Mouse (Mus musculus) macrophage (primary cell): ENCODE data around the gene Chpf. TPM values are rescaled to one million over a fixed set of nuclear protein-coding genes. Genes with fewer than 3 reads are reported as not detected.

Experiments used
- H3K27ac ChIP-seq: fragments of 350-480 bp; formaldehyde crosslinking; 2 replicates; pipeline ENCODE4 v1.9.0; 2021
- H3K36me3 ChIP-seq: fragments of 350-480 bp; formaldehyde crosslinking; 2 replicates; pipeline ENCODE4 v1.9.0; 2021; ENCODE audit errors: inconsistent target
- H3K4me3 ChIP-seq: fragments of 350-480 bp; formaldehyde crosslinking; 2 replicates; pipeline ENCODE4 v1.9.0; 2021; ENCODE audit errors: inconsistent target
- H3K79me2 ChIP-seq: fragments of 350-480 bp; formaldehyde crosslinking; 2 replicates; pipeline ENCODE4 v1.9.0; 2021; ENCODE audit errors: inconsistent target
- WGBS: methylation state at CpG from one replicate; pipeline ENCODE4 v1.1.7; 2026; ENCODE audit warnings: inconsistent platforms; ENCODE audit not compliant: missing documents; 5-methylcytosine and 5-hydroxymethylcytosine counted together
- polyA plus RNA-seq: library from polyadenylated mRNA; stranded (reverse); fragments of 250-400 nt; gene quantifications from 3 replicates; pipeline ENCODE4 v1.2.4, GENCODE M21; 2018; ENCODE audit warnings: inconsistent platforms

Chpf gene
- polyA plus RNA-seq, 1 experiment from 2014 or later = 0.09 TPM

- Histone ChIP-seq H3K27ac (no peak overlapping the region), H3K4me3 (no peak overlapping the region), H3K36me3 (no peaks in the 10 kb centered on the region), H3K79me2 (no peaks in the 10 kb centered on the region)
- WGBS = 2% methylated on average over 81 of the region's 84 CpGs
Observed at GRCm38 (mm10) chr1:75505159-75505955, 26.2 kb upstream of the Chpf start.

GRCm38 (mm10) chr1:75504256-75505045 is 25.3 kb upstream of the Chpf start:
- no peaks in the 10 kb centered on the region for H3K36me3 ChIP-seq
- H3K4me3 ChIP-seq = no peak overlapping the region
- no peak overlapping the region for H3K27ac ChIP-seq
- H3K79me2 ChIP-seq = no peaks in the 10 kb centered on the region
- WGBS = 81% methylated on average over 6 of the region's 9 CpGs

- Histone ChIP-seq H3K36me3 (no peaks in the 10 kb centered on the region), H3K27ac (no peak overlapping the region), H3K4me3 (no peak overlapping the region), H3K79me2 (no peaks in the 10 kb centered on the region)
- WGBS = 98% methylated on average over 23 of the region's 23 CpGs
Observed at GRCm38 (mm10) chr1:75503651-75503980, 24.5 kb upstream of the Chpf start.

- H3K36me3 ChIP-seq = no peaks in the 10 kb centered on the region
- WGBS = 86% methylated on average over 24 of the region's 25 CpGs
Observed at GRCm38 (mm10) chr1:75502945-75503650, 24.0 kb upstream of the Chpf start.

GRCm38 (mm10) chr1:75501905-75502304 is 22.8 kb upstream of the Chpf start:
- WGBS = 94% methylated on average over 9 of the region's 9 CpGs
- Histone ChIP-seq H3K4me3 (no peak overlapping the region), H3K79me2 (no peaks in the 10 kb centered on the region), H3K36me3 (no peaks in the 10 kb centered on the region), H3K27ac (no peak overlapping the region)

More at GRCm38 (mm10) chr1:75502945-75503650, 24.0 kb upstream of the Chpf start:
- Histone ChIP-seq H3K27ac (no peak overlapping the region), H3K79me2 (no peaks in the 10 kb centered on the region), H3K4me3 (no peak overlapping the region)

- H3K79me2 ChIP-seq = no peaks in the 10 kb centered on the region
- no peak overlapping the region for H3K4me3 ChIP-seq
- H3K36me3 ChIP-seq = no peaks in the 10 kb centered on the region
- no peak overlapping the region for H3K27ac ChIP-seq
- 85% methylated on average over 7 of the region's 7 CpGs for WGBS
Observed at GRCm38 (mm10) chr1:75499441-75499840, 20.3 kb upstream of the Chpf start.

GRCm38 (mm10) chr1:75498897-75499296 is 19.8 kb upstream of the Chpf start:
- H3K27ac ChIP-seq = no peak overlapping the region
- WGBS = 87% methylated on average over 4 of the region's 4 CpGs
- no peaks in the 10 kb centered on the region for H3K79me2 ChIP-seq
- H3K36me3 ChIP-seq = no peaks in the 10 kb centered on the region
- no peak overlapping the region for H3K4me3 ChIP-seq

GRCm38 (mm10) chr1:75494878-75495548 is 15.9 kb upstream of the Chpf start:
- H3K27ac ChIP-seq = no peak overlapping the region
- no peaks in the 10 kb centered on the region for H3K36me3 ChIP-seq
- H3K4me3 ChIP-seq = no peak overlapping the region
- no peaks in the 10 kb centered on the region for H3K79me2 ChIP-seq
- 75% methylated on average over 12 of the region's 12 CpGs for WGBS

- 90% methylated on average over 24 of the region's 24 CpGs for WGBS
- Histone ChIP-seq H3K27ac (no peak overlapping the region), H3K36me3 (no peaks in the 10 kb centered on the region), H3K4me3 (no peak overlapping the region), H3K79me2 (no peaks in the 10 kb centered on the region)
Observed at GRCm38 (mm10) chr1:75492579-75493170, 13.6 kb upstream of the Chpf start.

- Histone ChIP-seq H3K79me2 (no peaks in the 10 kb centered on the region), H3K27ac (no peak overlapping the region), H3K4me3 (no peak overlapping the region), H3K36me3 (no peaks in the 10 kb centered on the region)
- 96% methylated on average over 34 of the region's 34 CpGs for WGBS
Observed at GRCm38 (mm10) chr1:75490785-75491551, 11.9 kb upstream of the Chpf start.

GRCm38 (mm10) chr1:75487405-75488161 is 8.5 kb upstream of the Chpf start:
- Histone ChIP-seq H3K79me2 (no peaks in the 10 kb centered on the region), H3K36me3 (no peaks in the 10 kb centered on the region), H3K4me3 (no peak overlapping the region), H3K27ac (no peak overlapping the region)
- WGBS = 3% methylated on average over 56 of the region's 62 CpGs

- Histone ChIP-seq H3K79me2 (no peaks in the 10 kb centered on the region), H3K36me3 (no peaks in the 10 kb centered on the region), H3K27ac (no peak overlapping the region), H3K4me3 (no peak overlapping the region)
- 7% methylated on average over 13 of the region's 13 CpGs for WGBS
Observed at GRCm38 (mm10) chr1:75487040-75487404, 7.9 kb upstream of the Chpf start.

GRCm38 (mm10) chr1:75486561-75486960 is 7.5 kb upstream of the Chpf start:
- Histone ChIP-seq H3K27ac (no peak overlapping the region), H3K79me2 (no peaks in the 10 kb centered on the region), H3K4me3 (no peak overlapping the region), H3K36me3 (no peaks in the 10 kb centered on the region)
- WGBS = 11% methylated on average over 24 of the region's 24 CpGs
